Mouse (Mus musculus) cerebellum, adult 2 months (tissue): ENCODE data around the gene Sprr2j-ps. TPM values are rescaled to one million over a fixed set of nuclear protein-coding genes. Genes with fewer than 3 reads are reported as not detected.

Experiments used
- DNase-seq, 2 experiments: peaks; one replicate each; pipeline ENCODE4 v3.0.0; 2021
- H3K27ac ChIP-seq: fragments of 200-500 bp; 2 replicates; pipeline ENCODE4 v1.5.1; 2012; ENCODE audit warnings: low read length, control low read depth, inconsistent platforms; ENCODE audit not compliant: insufficient read depth
- H3K27me3 ChIP-seq: fragments of 200-500 bp; 2 replicates; pipeline ENCODE4 v1.6.1; 2012; ENCODE audit warnings: inconsistent platforms, mild to moderate bottlenecking, low read length, moderate library complexity; ENCODE audit not compliant: control insufficient read depth, insufficient read depth
- H3K4me1 ChIP-seq: fragments of 200-500 bp; 2 replicates; pipeline ENCODE4 v1.6.1; 2011; ENCODE audit warnings: low read length; ENCODE audit not compliant: control insufficient read depth, insufficient read depth
- H3K4me3 ChIP-seq: fragments of 200-500 bp; replicated peaks from 2 replicates; pipeline ENCODE3; 2011; ENCODE audit warnings: mild to moderate bottlenecking, low read depth, low read length, control low read depth; ENCODE audit not compliant: insufficient read depth
- CTCF ChIP-seq: fragments of 200-500 bp; IDR thresholded peaks from 2 replicates; pipeline ENCODE4 v1.5.1; 2011; ENCODE audit warnings: low read depth, mild to moderate bottlenecking, control low read depth, low read length, moderate library complexity, borderline replicate concordance; ENCODE audit not compliant: insufficient read depth
- POLR2A ChIP-seq: fragments of 200-500 bp; IDR thresholded peaks from 2 replicates; pipeline ENCODE4 v1.6.1; 2011; ENCODE audit warnings: low read length, control low read depth, borderline replicate concordance; ENCODE audit not compliant: insufficient read depth
- WGBS: fragments of 180-500 bp; shearing (Covaris S2); methylation state at CpG from one replicate; pipeline ENCODE4 v1.1.7; 2018; 5-methylcytosine and 5-hydroxymethylcytosine counted together
- polyA plus RNA-seq: library from polyadenylated mRNA; depleted of rRNA; stranded (reverse); fragments of >200 nt; gene quantifications from 2 replicates; pipeline ENCODE4 v1.2.3, GENCODE M21; 2012; rRNA removed

The Sprr2j-ps gene
- polyA plus RNA-seq, 1 experiment, result not detected

- Histone ChIP-seq H3K27ac (no peak overlapping the region), H3K4me3 (no peak overlapping the region), H3K4me1 (no peaks in the 10 kb centered on the region), H3K27me3 (no peaks in the 10 kb centered on the region)
- TF ChIP-seq CTCF (no peak), POLR2A (no peak)
- no peak for DNase-seq
- WGBS, result 84% methylated on average over 3 of the region's 3 CpGs
Measured at GRCm38 (mm10) chr3:92440177-92440576, 22.3 kb downstream of the Sprr2j-ps start.

- Histone ChIP-seq H3K27ac (no peak overlapping the region), H3K4me3 (no peak overlapping the region), H3K4me1 (no peaks in the 10 kb centered on the region), H3K27me3 (no peaks in the 10 kb centered on the region)
- no peak for DNase-seq
- TF ChIP-seq CTCF, result no peak
- TF ChIP-seq POLR2A, result no peak
- 86% methylated on average over 5 of the region's 5 CpGs for WGBS
Measured at GRCm38 (mm10) chr3:92455151-92455550, 37.3 kb downstream of the Sprr2j-ps start.

- Histone ChIP-seq H3K4me3 (no peak within 1 kb of the TSS), H3K4me1 (no peaks in the 10 kb centered on the region), H3K27me3 (no peaks in the 10 kb centered on the region), H3K27ac (no peak within 1 kb of the TSS)
- 56% methylated on average over 2 of the region's 2 CpGs for WGBS
- no peak for TF ChIP-seq POLR2A
- no peak for TF ChIP-seq CTCF
- DNase-seq, result no peak
Measured at GRCm38 (mm10) chr3:92458620-92459019, 40.7 kb downstream of the Sprr2j-ps start, which contains the start of gene Sprr3. TSS of gene Sprr3 (minus strand) at chr3:92458720.

GRCm38 (mm10) chr3:92466576-92466975 lies 48.7 kb downstream of the Sprr2j-ps start:
- DNase-seq, result no peak
- WGBS, result 19% methylated on average over 1 of the region's 1 CpGs
- H3K27me3 ChIP-seq, result no peaks in the 10 kb centered on the region
- H3K4me3 ChIP-seq, result no peak overlapping the region
- no peak for TF ChIP-seq POLR2A
- TF ChIP-seq CTCF, result no peak
- no peaks in the 10 kb centered on the region for H3K4me1 ChIP-seq
- H3K27ac ChIP-seq, result no peak overlapping the region

- no peak for DNase-seq
Measured at GRCm38 (mm10) chr3:92467424-92467823, 49.5 kb downstream of the Sprr2j-ps start.

More at GRCm38 (mm10) chr3:92467424-92467823, 49.5 kb downstream of the Sprr2j-ps start:
- no peak overlapping the region for H3K4me3 ChIP-seq
- no peaks in the 10 kb centered on the region for H3K27me3 ChIP-seq
- H3K4me1 ChIP-seq, result no peaks in the 10 kb centered on the region
- TF ChIP-seq POLR2A (no peak), CTCF (no peak)
- no peak overlapping the region for H3K27ac ChIP-seq

Other genes starting within 250 kb of the Sprr2j-ps start
- gene Sprr2a1, start 202.3 kb upstream of the Sprr2j-ps start, polyA plus RNA-seq, result not detected in 2 replicates
- gene Sprr2a2, start 202.2 kb upstream of the Sprr2j-ps start, polyA plus RNA-seq, result 1.3 and 1.7 TPM in 2 replicates
- gene Sprr2a3, start 132.7 kb upstream of the Sprr2j-ps start, polyA plus RNA-seq, result not detected in 2 replicates
- 0.14 TPM in 1 of 2 replicates, not detected in the other for gene Sprr2b, start 101.5 kb upstream of the Sprr2j-ps start, polyA plus RNA-seq
- gene Sprr2d, start 78.9 kb upstream of the Sprr2j-ps start, polyA plus RNA-seq, result not detected in 2 replicates
- not detected in 2 replicates for gene Sprr2e, start 65.9 kb upstream of the Sprr2j-ps start, polyA plus RNA-seq
- not detected in 2 replicates for gene Sprr2f, start 52.9 kb upstream of the Sprr2j-ps start, polyA plus RNA-seq
- gene Sprr2h, start 32.4 kb upstream of the Sprr2j-ps start, polyA plus RNA-seq, result not detected in 2 replicates
- gene Sprr2i, start 10.1 kb upstream of the Sprr2j-ps start, polyA plus RNA-seq, result not detected in 2 replicates
- gene Gm9774, start 11.3 kb downstream of the Sprr2j-ps start, polyA plus RNA-seq, result 9.8 and 9.9 TPM in 2 replicates
- not detected in 2 replicates for gene Sprr2k, start 14.5 kb downstream of the Sprr2j-ps start, polyA plus RNA-seq
- not detected in 2 replicates for gene Sprr1b, start 20.7 kb downstream of the Sprr2j-ps start, polyA plus RNA-seq
- not detected in 2 replicates for gene Sprr3, start 40.6 kb downstream of the Sprr2j-ps start, polyA plus RNA-seq
- gene Sprr1a, start 67.8 kb downstream of the Sprr2j-ps start, polyA plus RNA-seq, result 0.70 and 0.95 TPM in 2 replicates
- not detected in 2 replicates for gene Sprr4, start 82.4 kb downstream of the Sprr2j-ps start, polyA plus RNA-seq
- not detected in 2 replicates for gene 2310046K23Rik, start 116.4 kb downstream of the Sprr2j-ps start, polyA plus RNA-seq
- gene Ivl, start 155.7 kb downstream of the Sprr2j-ps start, polyA plus RNA-seq, result not detected in 2 replicates
- not detected in 2 replicates for gene Smcp, start 170.9 kb downstream of the Sprr2j-ps start, polyA plus RNA-seq
- not detected in 2 replicates for gene 2210017I01Rik, start 189.4 kb downstream of the Sprr2j-ps start, polyA plus RNA-seq
- not detected in 2 replicates for gene Lce6a, start 203.6 kb downstream of the Sprr2j-ps start, polyA plus RNA-seq
- not detected in 2 replicates for gene Lce1a1, start 230.2 kb downstream of the Sprr2j-ps start, polyA plus RNA-seq
- gene Lce1b, start 238.8 kb downstream of the Sprr2j-ps start, polyA plus RNA-seq, result not detected in 2 replicates